Mouse (Mus musculus) forebrain, embryonic 15.5 days (tissue): Measurements from ENCODE around the gene Nipal3. TPM values are rescaled to one million over a fixed set of nuclear protein-coding genes. Genes with fewer than 3 reads are reported as not detected.

Experiments used
- ATAC-seq: fragments of 200-750 bp; cut with Nextera tagmentation; replicated peaks from 2 replicates; pipeline ENCODE4 v1.8.0; 2017; ENCODE audit warnings: mild to moderate bottlenecking, moderate TSS enrichment, moderate library complexity
- H3K27ac ChIP-seq: fragments of 300-500 bp; sonication (generic); replicated peaks from 2 replicates; pipeline ENCODE4 v1.5.1; 2015; ENCODE audit warnings: mild to moderate bottlenecking, inconsistent platforms
- H3K27me3 ChIP-seq: fragments of 300-500 bp; sonication (generic); 2 replicates; pipeline ENCODE4 v1.6.1; 2015; ENCODE audit warnings: inconsistent platforms
- H3K36me3 ChIP-seq: fragments of 300-500 bp; sonication (generic); 2 replicates; pipeline ENCODE4 v1.6.1; 2015; ENCODE audit warnings: mild to moderate bottlenecking, inconsistent platforms
- H3K4me1 ChIP-seq: fragments of 300-500 bp; sonication (generic); 2 replicates; pipeline ENCODE4 v1.6.1; 2015; ENCODE audit warnings: inconsistent platforms
- H3K4me2 ChIP-seq: fragments of 300-500 bp; sonication (generic); replicated peaks from 2 replicates; pipeline ENCODE4 v1.6.1; 2015; ENCODE audit warnings: mild to moderate bottlenecking, inconsistent platforms
- H3K4me3 ChIP-seq: fragments of 300-500 bp; sonication (generic); 2 replicates; pipeline ENCODE4 v1.5.1; 2015; ENCODE audit warnings: mild to moderate bottlenecking, inconsistent platforms
- H3K9ac ChIP-seq: fragments of 300-500 bp; sonication (generic); replicated peaks from 2 replicates; pipeline ENCODE4 v1.6.1; 2015; ENCODE audit warnings: mild to moderate bottlenecking, inconsistent platforms
- H3K9me3 ChIP-seq: fragments of 300-500 bp; sonication (generic); 2 replicates; pipeline ENCODE4 v1.6.1; 2016; ENCODE audit warnings: inconsistent platforms
- WGBS: fragments of 180-500 bp; shearing (Covaris S2); methylation state at CpG from one replicate; pipeline ENCODE4 v1.1.7; 2015; ENCODE audit warnings: mixed read lengths; 5-methylcytosine and 5-hydroxymethylcytosine counted together
- polyA plus RNA-seq: library from polyadenylated mRNA; unstranded; fragments of >200 nt; fragmentation: Nextera tagmentation; extraction: Ambion mirVana; gene quantifications from 2 replicates; pipeline ENCODE4 v1.2.1, GENCODE M21; 2015

Gene Nipal3
- polyA plus RNA-seq, 1 experiment from 2014 or later, result 4.3 TPM

GRCm38 (mm10) chr4:135499831-135500230 lies 5.0 kb upstream of the Nipal3 start:
- Histone ChIP-seq H3K36me3 (no peaks in the 10 kb centered on the region), H3K27ac (no peak overlapping the region), H3K27me3 (peaks cover 4% of the 10 kb centered on the region; the same call in 1 of the 2 replicates), H3K4me3 (no peak overlapping the region), H3K9me3 (no peaks in the 10 kb centered on the region), H3K4me1 (peaks cover 8% of the 10 kb centered on the region; the same call in 1 of the 2 replicates), H3K4me2 (no peak overlapping the region), H3K9ac (no peak overlapping the region)
- whole genome bisulfite sequencing, result 75% methylated on average over 3 of the region's 3 CpGs
- no peak for ATAC-seq

- 88% methylated on average over 6 of the region's 6 CpGs for WGBS
- peaks cover 4% of the 10 kb centered on the region; the same call in 1 of the 2 replicates for H3K27me3 ChIP-seq
- H3K9me3 ChIP-seq, result no peaks in the 10 kb centered on the region
- no peak overlapping the region for H3K4me2 ChIP-seq
- H3K27ac ChIP-seq, result no peak overlapping the region
- ATAC-seq, result no peak
- H3K9ac ChIP-seq, result no peak overlapping the region
- H3K36me3 ChIP-seq, result no peaks in the 10 kb centered on the region
- H3K4me3 ChIP-seq, result no peak overlapping the region
- H3K4me1 ChIP-seq, result peaks cover 15% of the 10 kb centered on the region
Observed at GRCm38 (mm10) chr4:135498136-135498535, 3.3 kb upstream of the Nipal3 start.

- H3K36me3 ChIP-seq, result no peaks in the 10 kb centered on the region
- peaks cover 4% of the 10 kb centered on the region; the same call in 1 of the 2 replicates for H3K27me3 ChIP-seq
- peak overlapping the region; percentile 91; the same call in 1 of the 2 replicates for H3K4me3 ChIP-seq
- no peak overlapping the region for H3K27ac ChIP-seq
- H3K9me3 ChIP-seq, result no peaks in the 10 kb centered on the region
- peak overlapping the region; percentile 98 for H3K4me2 ChIP-seq
- peaks cover 17% of the 10 kb centered on the region for H3K4me1 ChIP-seq
- no peak for ATAC-seq
- H3K9ac ChIP-seq, result no peak overlapping the region
- WGBS, result 11% methylated on average over 18 of the region's 18 CpGs
Observed at GRCm38 (mm10) chr4:135495810-135496209, 972 bp upstream of the Nipal3 start.

GRCm38 (mm10) chr4:135495397-135495791 lies 556 bp upstream of the Nipal3 start:
- H3K27ac ChIP-seq, result peak overlapping the region; percentile 58
- H3K9ac ChIP-seq, result peak overlapping the region; percentile 51
- no peaks in the 10 kb centered on the region for H3K36me3 ChIP-seq
- peaks cover 17% of the 10 kb centered on the region for H3K4me1 ChIP-seq
- WGBS, result 12% methylated on average over 9 of the region's 9 CpGs
- ATAC-seq, result no peak
- peak overlapping the region; percentile 91 for H3K4me3 ChIP-seq
- no peaks in the 10 kb centered on the region for H3K9me3 ChIP-seq
- peak overlapping the region; percentile 98 for H3K4me2 ChIP-seq
- peaks cover 4% of the 10 kb centered on the region; the same call in 1 of the 2 replicates for H3K27me3 ChIP-seq

GRCm38 (mm10) chr4:135493691-135494520 lies 932 bp downstream of the Nipal3 start:
- Histone ChIP-seq H3K36me3 (0 out of 2 replicates have a peak, but pooled peaks cover 7% of the 10 kb centered on the region), H3K27ac (no peak overlapping the region), H3K9ac (peak overlapping the region; percentile 51), H3K4me1 (peaks cover 17% of the 10 kb centered on the region), H3K9me3 (no peaks in the 10 kb centered on the region), H3K4me2 (peak overlapping the region; percentile 98), H3K4me3 (peak overlapping the region; percentile 91), H3K27me3 (peaks cover 4% of the 10 kb centered on the region; the same call in 1 of the 2 replicates)
- WGBS, result 1% methylated on average over 33 of the region's 33 CpGs
- peak; percentile 35 for ATAC-seq

GRCm38 (mm10) chr4:135493271-135493670 lies 1.6 kb downstream of the Nipal3 start:
- 0 out of 2 replicates have a peak, but pooled peaks cover 7% of the 10 kb centered on the region for H3K36me3 ChIP-seq
- 0 out of 2 replicates have a peak overlapping the region, but pooled peaks have one; percentile 51 for H3K9ac ChIP-seq
- no peaks in the 10 kb centered on the region for H3K9me3 ChIP-seq
- H3K4me2 ChIP-seq, result peak overlapping the region; percentile 98
- WGBS, result 40% methylated on average over 4 of the region's 4 CpGs
- no peak for ATAC-seq
- peak overlapping the region; percentile 91 for H3K4me3 ChIP-seq
- peaks cover 4% of the 10 kb centered on the region; the same call in 1 of the 2 replicates for H3K27me3 ChIP-seq
- H3K4me1 ChIP-seq, result peaks cover 17% of the 10 kb centered on the region
- no peak overlapping the region for H3K27ac ChIP-seq

- Histone ChIP-seq H3K9ac (no peak overlapping the region), H3K27me3 (no peaks in the 10 kb centered on the region), H3K4me1 (peaks cover 8% of the 10 kb centered on the region), H3K36me3 (0 out of 2 replicates have a peak, but pooled peaks cover 7% of the 10 kb centered on the region), H3K9me3 (no peaks in the 10 kb centered on the region), H3K4me2 (no peak overlapping the region), H3K27ac (no peak overlapping the region), H3K4me3 (no peak overlapping the region)
- ATAC-seq, result no peak
- WGBS, result 88% methylated on average over 7 of the region's 7 CpGs
Observed at GRCm38 (mm10) chr4:135489256-135489655, 5.6 kb downstream of the Nipal3 start.

GRCm38 (mm10) chr4:135486352-135486751 lies 8.5 kb downstream of the Nipal3 start:
- Histone ChIP-seq H3K4me3 (no peak overlapping the region), H3K4me2 (no peak overlapping the region), H3K27me3 (no peaks in the 10 kb centered on the region), H3K36me3 (0 out of 2 replicates have a peak, but pooled peaks cover 7% of the 10 kb centered on the region), H3K9ac (no peak overlapping the region), H3K27ac (no peak overlapping the region), H3K4me1 (no peaks in the 10 kb centered on the region), H3K9me3 (no peaks in the 10 kb centered on the region)
- no peak for ATAC-seq
- WGBS, result 81% methylated on average over 11 of the region's 11 CpGs

GRCm38 (mm10) chr4:135485086-135485485 lies 9.8 kb downstream of the Nipal3 start:
- no peaks in the 10 kb centered on the region for H3K27me3 ChIP-seq
- WGBS, result 85% methylated on average over 10 of the region's 10 CpGs
- no peak overlapping the region for H3K27ac ChIP-seq
- no peak overlapping the region for H3K4me2 ChIP-seq
- no peak overlapping the region for H3K4me3 ChIP-seq
- ATAC-seq, result no peak
- H3K9me3 ChIP-seq, result no peaks in the 10 kb centered on the region
- no peaks in the 10 kb centered on the region for H3K4me1 ChIP-seq
- no peak overlapping the region for H3K9ac ChIP-seq
- 0 out of 2 replicates have a peak, but pooled peaks cover 7% of the 10 kb centered on the region for H3K36me3 ChIP-seq

GRCm38 (mm10) chr4:135480370-135480769 lies 14.5 kb downstream of the Nipal3 start:
- no peaks in the 10 kb centered on the region for H3K4me1 ChIP-seq
- no peaks in the 10 kb centered on the region for H3K9me3 ChIP-seq
- ATAC-seq, result no peak
- H3K4me3 ChIP-seq, result no peak overlapping the region
- H3K27ac ChIP-seq, result no peak overlapping the region
- H3K4me2 ChIP-seq, result no peak overlapping the region
- 82% methylated on average over 9 of the region's 9 CpGs for WGBS
- no peaks in the 10 kb centered on the region for H3K27me3 ChIP-seq
- H3K9ac ChIP-seq, result no peak overlapping the region
- no peaks in the 10 kb centered on the region for H3K36me3 ChIP-seq

GRCm38 (mm10) chr4:135477851-135478250 lies 17.0 kb downstream of the Nipal3 start:
- no peak overlapping the region for H3K9ac ChIP-seq
- no peak overlapping the region for H3K27ac ChIP-seq
- H3K27me3 ChIP-seq, result no peaks in the 10 kb centered on the region
- no peaks in the 10 kb centered on the region for H3K4me1 ChIP-seq
- no peak overlapping the region for H3K4me2 ChIP-seq
- no peak for ATAC-seq
- no peak overlapping the region for H3K4me3 ChIP-seq
- no peaks in the 10 kb centered on the region for H3K9me3 ChIP-seq
- 83% methylated on average over 10 of the region's 10 CpGs for WGBS
- no peaks in the 10 kb centered on the region for H3K36me3 ChIP-seq

- Histone ChIP-seq H3K4me1 (no peaks in the 10 kb centered on the region), H3K9me3 (no peaks in the 10 kb centered on the region), H3K27ac (no peak overlapping the region), H3K9ac (no peak overlapping the region), H3K4me2 (no peak overlapping the region), H3K36me3 (no peaks in the 10 kb centered on the region), H3K4me3 (no peak overlapping the region), H3K27me3 (no peaks in the 10 kb centered on the region)
- 96% methylated on average over 11 of the region's 11 CpGs for WGBS
- ATAC-seq, result no peak
Observed at GRCm38 (mm10) chr4:135463406-135463805, 31.4 kb downstream of the Nipal3 start.
